Mouse (Mus musculus) frontal cortex, postnatal 36 days (tissue): ENCODE data around the gene Pkd1l2.

ENCODE experiments used
- DNase-seq, 2 experiments: peaks; one replicate each; pipeline ENCODE4 v3.0.0; 2022; ENCODE audit warnings: low spot score in 2 of 2

Gene Pkd1l2

DNA sequence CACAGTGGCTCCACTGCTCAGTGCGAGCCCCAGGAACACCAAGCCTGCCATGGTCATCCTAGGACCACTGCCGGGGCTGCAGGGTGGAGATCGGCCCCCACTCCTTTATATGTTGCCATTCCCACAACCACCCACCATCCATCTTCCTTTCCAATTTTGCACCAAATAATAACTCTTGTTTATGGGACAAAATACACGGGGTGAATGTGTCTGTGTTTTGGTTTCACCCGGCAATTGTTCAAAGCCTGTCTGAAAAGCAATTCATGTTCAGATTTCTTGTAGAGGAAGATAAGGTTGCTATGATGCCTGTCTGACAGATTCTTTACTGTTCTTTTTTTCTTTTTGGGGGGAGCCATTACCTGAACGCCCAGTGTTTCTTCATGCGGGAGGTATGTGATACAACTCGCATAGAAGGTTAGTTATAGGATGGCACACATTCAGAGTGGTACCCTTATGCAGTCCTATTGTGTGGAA lies at the start of gene Pkd1l2:
Gene Pkd1l2, minus strand, starts transcription at position 51 of the 474 bp plus-strand sequence.
- DNase-seq: no peak

GRCm38 (mm10) chr8:117127063-117127462 lies 44.8 kb upstream of the Pkd1l2 start:
- no peak for DNase-seq

DNA sequence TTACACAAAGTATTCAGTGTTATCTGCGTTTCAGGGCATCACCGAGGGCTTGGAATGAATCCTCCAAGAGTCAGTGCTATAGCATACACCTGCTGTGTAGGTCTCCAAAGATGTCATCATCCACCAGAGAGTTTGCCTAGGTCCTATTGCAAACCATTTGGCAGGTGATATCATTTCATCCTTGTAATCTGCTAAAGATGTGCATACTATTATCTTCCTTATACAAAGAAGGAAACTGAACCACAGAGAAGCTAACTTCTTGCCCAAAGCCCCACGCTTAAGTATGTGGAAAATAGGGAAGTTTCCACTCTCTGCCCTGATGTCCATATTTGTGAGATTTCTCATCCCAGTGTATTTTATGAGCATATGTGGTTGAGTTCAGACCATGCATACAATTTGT lies 44.2 kb upstream of the Pkd1l2 start:
- no peak for DNase-seq

- no peak for DNase-seq
Measured at GRCm38 (mm10) chr8:117125854-117126253, 43.6 kb upstream of the Pkd1l2 start.

GRCm38 (mm10) chr8:117123850-117124633 lies 41.8 kb upstream of the Pkd1l2 start:
- no peak for DNase-seq

GRCm38 (mm10) chr8:117121277-117121676 lies 39.0 kb upstream of the Pkd1l2 start:
- DNase-seq: no peak

- DNase-seq: peak; percentile 6 to 24
Measured at GRCm38 (mm10) chr8:117118409-117118808, 36.2 kb upstream of the Pkd1l2 start.

- no peak for DNase-seq
Measured at GRCm38 (mm10) chr8:117116534-117116933, 34.3 kb upstream of the Pkd1l2 start.

- no peak for DNase-seq
Measured at GRCm38 (mm10) chr8:117115676-117116446, 33.6 kb upstream of the Pkd1l2 start.

DNA sequence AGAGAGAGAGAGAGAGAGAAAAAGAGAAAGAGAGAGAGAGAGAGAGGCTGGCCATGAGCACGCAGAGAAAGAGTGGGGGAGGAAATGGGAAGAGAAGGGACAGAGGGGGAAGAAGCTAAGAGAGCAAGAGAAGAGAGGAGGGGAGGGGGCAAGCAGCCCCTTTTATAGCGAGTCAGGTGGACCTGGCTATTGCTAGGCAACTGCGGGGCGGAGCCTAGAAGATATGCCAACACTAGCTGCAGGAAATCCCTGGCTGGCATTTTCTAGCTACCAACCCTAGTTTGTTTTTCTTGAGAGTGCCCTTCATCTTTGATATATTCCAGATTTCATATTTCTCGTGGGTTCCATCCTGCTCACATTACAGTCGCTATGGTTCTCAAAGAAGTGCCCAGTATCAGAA lies 32.8 kb upstream of the Pkd1l2 start:
- DNase-seq: no peak

GRCm38 (mm10) chr8:117112261-117112660 lies 30.0 kb upstream of the Pkd1l2 start:
- no peak for DNase-seq

DNA sequence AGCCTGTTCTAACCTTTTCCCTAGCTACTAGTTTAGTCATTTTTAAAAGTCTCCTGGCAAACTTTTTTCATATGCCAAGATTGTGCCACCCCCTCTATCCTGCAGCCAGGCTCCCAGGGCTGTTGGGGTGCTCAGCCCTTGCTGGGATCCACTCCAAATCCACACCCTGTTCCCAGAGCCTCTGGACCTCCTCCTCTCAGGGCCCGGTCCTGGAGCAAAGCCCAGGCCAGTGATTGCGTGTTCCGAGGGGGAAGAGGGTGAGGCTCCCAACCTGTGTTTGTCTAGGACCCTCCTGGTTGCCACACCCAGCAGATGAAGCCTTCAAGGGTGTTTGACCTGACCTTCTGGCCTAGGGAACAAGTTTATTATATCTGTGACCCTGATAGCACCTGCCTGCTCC lies 29.4 kb upstream of the Pkd1l2 start:
- no peak for DNase-seq

DNA sequence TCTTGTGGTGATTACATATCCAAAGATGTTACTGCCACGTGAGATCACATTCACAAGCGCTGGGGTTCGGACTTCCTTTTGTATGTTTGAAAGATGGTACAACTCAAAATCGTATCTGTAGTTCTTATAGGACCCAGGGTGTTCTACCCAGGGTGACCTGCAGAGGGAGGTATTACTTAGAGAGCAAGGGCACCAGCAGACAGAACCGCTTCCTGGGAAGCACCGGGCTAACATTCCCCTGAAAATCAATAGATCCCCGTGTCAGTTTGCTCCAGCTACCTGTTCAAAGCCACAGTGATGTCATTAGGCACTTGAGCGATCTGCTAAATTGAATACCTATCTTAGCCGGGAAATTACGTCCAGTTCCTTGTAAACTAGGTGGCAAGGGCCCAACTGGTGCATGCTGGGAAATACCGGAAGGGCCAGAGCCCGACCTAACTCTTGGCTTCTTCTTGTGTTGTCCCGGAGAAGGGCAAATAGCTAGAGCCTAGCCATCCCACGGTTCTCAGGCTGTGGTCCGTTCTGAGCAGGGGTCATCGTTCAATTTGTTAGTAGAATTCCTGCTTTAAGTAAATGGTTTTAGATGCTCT lies 27.6 kb upstream of the Pkd1l2 start:
- peak; percentile 13 to 33 for DNase-seq

DNA sequence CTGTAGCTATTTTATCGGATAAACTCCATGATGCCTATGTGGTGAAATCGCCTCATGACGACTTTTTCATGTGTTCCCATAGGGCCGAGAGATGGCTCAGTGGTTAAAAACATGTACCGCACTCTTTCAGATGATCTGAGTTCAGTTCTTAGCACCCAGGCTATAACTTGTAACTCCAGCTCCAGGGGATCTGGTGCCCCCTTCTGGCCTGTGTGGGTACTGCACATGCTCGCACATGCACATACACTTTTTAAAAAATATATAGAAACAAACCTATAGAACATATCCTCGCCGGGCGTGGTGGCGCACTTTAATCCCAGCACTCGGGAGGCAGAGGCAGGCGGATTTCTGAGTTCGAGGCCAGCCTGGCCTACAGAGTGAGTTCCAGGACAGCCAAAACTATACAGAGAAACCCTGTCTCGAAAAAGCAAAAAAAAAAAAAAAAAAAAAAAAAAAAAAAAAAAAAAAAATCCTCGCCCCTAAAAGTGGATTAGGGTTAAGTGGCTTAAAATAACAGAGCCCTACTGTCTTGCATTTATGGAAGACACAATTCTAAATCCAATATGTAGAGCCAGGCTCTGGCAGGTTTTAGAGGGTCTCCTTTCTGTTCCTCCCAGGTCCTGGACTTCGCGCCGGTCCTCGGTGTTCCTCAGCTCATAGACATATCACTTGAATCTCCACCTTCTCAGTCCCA lies 26.9 kb upstream of the Pkd1l2 start:
- no peak for DNase-seq

- peak; percentile 65 to 77 for DNase-seq
Measured at GRCm38 (mm10) chr8:117107533-117107932, 25.3 kb upstream of the Pkd1l2 start.

GRCm38 (mm10) chr8:117097564-117098191 lies 15.4 kb upstream of the Pkd1l2 start:
- DNase-seq: peak in 1 of 2 experiments; percentile 16

- no peak for DNase-seq
Measured at GRCm38 (mm10) chr8:117097051-117097563, 14.9 kb upstream of the Pkd1l2 start.

DNA sequence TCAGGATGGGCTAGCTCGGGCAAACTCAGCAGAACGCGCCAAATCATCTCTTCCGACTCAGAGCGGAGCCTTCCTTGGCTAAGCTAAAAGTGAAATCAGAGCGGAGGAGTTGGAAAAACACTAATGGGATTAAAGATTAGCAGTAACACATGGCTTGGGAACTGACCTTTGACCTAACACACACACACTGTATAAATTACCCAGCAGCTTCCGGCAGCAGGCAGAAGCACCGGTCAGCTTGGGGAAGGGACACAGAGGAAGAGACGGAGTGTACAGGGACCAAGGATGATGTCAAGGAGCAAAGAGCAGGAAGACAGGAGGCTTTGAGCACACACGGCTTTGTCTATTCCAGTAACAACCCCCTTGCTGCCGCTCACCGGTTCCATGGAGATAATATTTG lies 13.4 kb upstream of the Pkd1l2 start, which contains the start of gene Bco1:
Gene Bco1, plus strand, starts transcription at position 208 of the 400 bp plus-strand sequence.
- DNase-seq: no peak

DNA sequence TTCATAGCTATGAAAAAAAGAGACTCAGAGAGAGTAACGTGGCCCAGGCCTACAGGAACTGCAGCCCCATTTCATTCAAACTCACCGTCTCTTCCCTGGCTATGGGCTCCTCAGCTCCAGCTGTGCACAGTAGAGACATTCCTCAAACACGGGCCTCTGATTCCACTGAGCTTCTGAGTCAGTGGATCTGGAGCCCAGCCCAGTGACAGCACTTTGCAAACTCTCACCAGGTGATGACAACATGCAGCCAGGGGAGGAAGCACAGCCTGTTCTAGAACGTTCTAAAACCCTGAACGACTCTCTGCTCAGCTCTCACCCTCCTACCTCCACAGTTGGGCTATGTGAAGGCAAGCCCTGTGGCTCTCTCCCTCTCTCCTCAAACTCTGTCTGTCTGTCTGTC lies 11.8 kb upstream of the Pkd1l2 start:
- DNase-seq: peak; percentile 28 to 54

- no peak for DNase-seq
Measured at GRCm38 (mm10) chr8:117089802-117090201, 7.6 kb upstream of the Pkd1l2 start.

DNA sequence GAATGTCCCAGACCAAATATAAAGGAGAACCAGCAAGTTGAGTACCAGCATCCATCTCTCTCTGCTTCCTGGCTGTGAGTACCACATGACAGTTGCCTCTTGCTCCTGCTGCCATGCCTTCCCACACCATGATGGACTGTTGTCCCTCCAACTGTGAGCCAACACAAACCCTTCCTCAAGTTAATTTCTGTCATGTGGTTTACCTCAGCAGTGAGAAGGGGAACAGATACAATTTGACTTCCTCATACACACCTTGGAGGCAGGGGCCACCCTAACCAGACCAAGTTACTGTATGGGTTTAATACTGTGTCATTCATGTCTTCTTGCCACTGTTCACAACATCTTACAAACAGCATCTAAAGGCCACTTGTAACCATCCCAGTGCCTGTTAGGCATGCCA lies 4.8 kb upstream of the Pkd1l2 start:
- DNase-seq: no peak
